Mouse (Mus musculus) C2C12 (cell line): Measurements from ENCODE around the gene Lin37. TPM values are rescaled to one million over a fixed set of nuclear protein-coding genes. Genes with fewer than 3 reads are reported as not detected.

ENCODE experiments used
- H3K27me3 ChIP-seq: one replicate; pipeline ENCODE4 v1.6.1; 2011; ENCODE audit not compliant: control insufficient read depth, insufficient read depth, insufficient read length
- H3K36me3 ChIP-seq: one replicate; pipeline ENCODE4 v1.6.1; 2011; ENCODE audit not compliant: control insufficient read depth, insufficient read depth
- H3K4me3 ChIP-seq: one replicate; pipeline ENCODE4 v1.5.1; 2011; ENCODE audit warnings: mild to moderate bottlenecking, control low read depth; ENCODE audit not compliant: poor library complexity, insufficient read depth, severe bottlenecking
- H3K79me2 ChIP-seq: one replicate; pipeline ENCODE4 v1.6.1; 2011; ENCODE audit not compliant: control insufficient read depth, insufficient read depth
- H3K79me3 ChIP-seq: one replicate; pipeline ENCODE4 v1.6.1; 2011; ENCODE audit warnings: low read depth, control low read depth
- H3ac ChIP-seq: one replicate; pipeline ENCODE3; 2011; ENCODE audit warnings: low read depth; ENCODE audit not compliant: control insufficient read depth, insufficient read length
- CEBPB ChIP-seq: IDR thresholded peaks from one replicate; pipeline ENCODE4 v1.6.1; 2011; ENCODE audit warnings: low read depth, mild to moderate bottlenecking, control low read depth, moderate library complexity
- CTCF ChIP-seq: IDR thresholded peaks from one replicate; pipeline ENCODE4 v1.5.1; 2011; ENCODE audit not compliant: control insufficient read depth, insufficient read depth, insufficient read length
- FOSL1 ChIP-seq: IDR thresholded peaks from one replicate; pipeline ENCODE4 v1.8.0; 2011; ENCODE audit warnings: mild to moderate bottlenecking, low read length; ENCODE audit not compliant: poor library complexity, insufficient read depth, severe bottlenecking
- MAX ChIP-seq: IDR thresholded peaks from one replicate; pipeline ENCODE4 v1.6.1; 2011; ENCODE audit warnings: mild to moderate bottlenecking, control low read depth
- MYOD1 ChIP-seq: IDR thresholded peaks from one replicate; pipeline ENCODE4 v1.6.1; 2011; ENCODE audit warnings: low read depth; ENCODE audit not compliant: control insufficient read depth, insufficient read length
- MYOG ChIP-seq: IDR thresholded peaks from one replicate; pipeline ENCODE4 v1.6.1; 2011; ENCODE audit not compliant: control insufficient read depth, insufficient read length; ENCODE audit errors: extremely low read depth
- USF1 ChIP-seq: IDR thresholded peaks from one replicate; pipeline ENCODE4 v1.6.1; 2011; ENCODE audit warnings: low read depth, mild to moderate bottlenecking, control low read depth, moderate library complexity
- polyA plus RNA-seq: library from polyadenylated mRNA; unstranded; fragments of >200 nt; fragmentation: generic; extraction: Trizol; gene quantifications from one replicate; pipeline ENCODE4 v1.2.1, GENCODE M21; 2012; ENCODE audit warnings: missing spikeins

The Lin37 gene
- polyA plus RNA-seq, 1 experiment: 38.4 TPM

DNA sequence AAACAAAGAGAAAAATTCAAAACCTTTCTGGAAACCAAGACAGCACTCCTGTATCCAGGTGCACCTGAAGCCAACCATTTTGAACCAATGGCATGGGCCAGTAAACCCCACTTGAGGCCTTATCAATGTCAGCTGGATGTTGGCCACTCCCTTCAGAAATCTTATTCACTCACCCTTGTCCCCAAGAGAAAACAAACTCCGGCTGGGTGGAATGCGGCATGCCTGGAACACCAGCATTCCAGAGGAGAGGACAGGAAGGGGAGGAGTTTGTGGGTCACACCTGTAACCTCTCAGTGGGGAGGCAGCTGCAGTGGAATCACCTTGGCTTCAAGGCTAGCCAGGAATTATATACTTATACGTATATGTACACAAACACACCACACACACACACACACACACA, 42.9 kb upstream of the Lin37 start:
- no peak for TF ChIP-seq MYOG
- no peak for TF ChIP-seq USF1
- TF ChIP-seq CEBPB: no peak
- TF ChIP-seq FOSL1: no peak
- TF ChIP-seq MAX: no peak
- TF ChIP-seq CTCF: no peak
- no peak for TF ChIP-seq MYOD1
- no peak overlapping the region for H3K4me3 ChIP-seq
- H3ac ChIP-seq: no peak overlapping the region
- no peaks in the 10 kb centered on the region for H3K79me2 ChIP-seq
- H3K27me3 ChIP-seq: peaks cover 23% of the 10 kb centered on the region
- no peaks in the 10 kb centered on the region for H3K36me3 ChIP-seq
- no peaks in the 10 kb centered on the region for H3K79me3 ChIP-seq

DNA sequence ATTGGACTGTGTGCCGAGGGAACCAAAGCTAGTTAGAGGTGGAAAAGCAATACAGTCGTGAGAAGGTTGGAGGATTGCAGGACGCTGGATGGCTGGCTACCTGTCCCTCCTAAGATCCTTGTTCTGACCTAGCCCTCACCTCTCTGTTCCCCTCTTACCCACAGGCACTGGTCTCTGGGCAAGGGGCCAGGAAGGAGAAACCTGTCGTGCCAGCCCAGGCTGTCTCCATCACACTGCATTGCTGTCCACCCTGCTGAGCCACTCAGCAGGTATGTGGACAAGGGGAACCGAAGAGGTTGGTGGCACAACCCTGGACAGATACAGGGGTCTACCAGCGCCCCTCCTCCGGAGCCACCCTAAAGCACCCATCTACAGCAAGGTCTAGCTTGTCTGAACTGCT, 41.0 kb upstream of the Lin37 start:
- TF ChIP-seq FOSL1 (no peak), MYOG (no peak), MAX (no peak), CEBPB (no peak), MYOD1 (no peak), USF1 (no peak), CTCF (no peak)
- Histone ChIP-seq H3K79me2 (no peaks in the 10 kb centered on the region), H3ac (no peak overlapping the region), H3K79me3 (no peaks in the 10 kb centered on the region), H3K4me3 (no peak overlapping the region), H3K36me3 (no peaks in the 10 kb centered on the region), H3K27me3 (peaks cover 34% of the 10 kb centered on the region)

GRCm38 (mm10) chr7:30599933-30600353, 40.3 kb upstream of the Lin37 start:
- TF ChIP-seq MAX (no peak), USF1 (no peak), CEBPB (no peak), MYOD1 (no peak), FOSL1 (no peak), MYOG (no peak), CTCF (no peak)
- H3K79me3 ChIP-seq: no peaks in the 10 kb centered on the region
- H3ac ChIP-seq: no peak overlapping the region
- H3K79me2 ChIP-seq: no peaks in the 10 kb centered on the region
- no peak overlapping the region for H3K4me3 ChIP-seq
- H3K36me3 ChIP-seq: no peaks in the 10 kb centered on the region
- H3K27me3 ChIP-seq: peaks cover 41% of the 10 kb centered on the region

GRCm38 (mm10) chr7:30598786-30599185, 39.1 kb upstream of the Lin37 start, which contains the start of gene Zbtb32:
Gene Zbtb32 (minus strand): TSS chr7:30598909.
- no peaks in the 10 kb centered on the region for H3K36me3 ChIP-seq
- TF ChIP-seq CTCF (no peak), USF1 (no peak), MYOD1 (no peak), CEBPB (no peak), MAX (no peak), MYOG (no peak), FOSL1 (no peak)
- H3K4me3 ChIP-seq: no peak within 1 kb of the TSS
- H3ac ChIP-seq: no peak within 1 kb of the TSS
- H3K79me3 ChIP-seq: no peaks in the 10 kb centered on the region
- no peaks in the 10 kb centered on the region for H3K79me2 ChIP-seq
- H3K27me3 ChIP-seq: peaks cover 43% of the 10 kb centered on the region

DNA sequence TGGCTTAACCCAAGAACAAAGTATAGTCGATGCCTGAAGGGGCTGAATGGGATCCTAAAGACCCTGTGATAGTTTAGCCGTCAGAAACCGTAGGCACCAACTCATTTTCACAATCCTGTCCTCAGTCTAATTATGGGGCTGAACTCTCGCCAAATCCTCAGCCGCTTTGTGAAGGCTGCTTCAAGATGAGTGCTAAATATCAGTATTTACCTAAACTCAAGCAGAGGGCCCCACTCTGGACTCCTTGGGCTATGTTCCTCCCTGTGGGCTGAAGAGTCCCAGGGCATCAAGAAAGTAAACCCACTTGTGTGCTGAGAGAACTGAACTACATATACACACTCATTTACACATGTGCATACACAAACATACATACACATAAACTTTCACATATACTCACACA, 37.2 kb upstream of the Lin37 start:
- TF ChIP-seq CTCF (no peak), MYOG (no peak), FOSL1 (no peak), CEBPB (no peak), MAX (no peak), MYOD1 (no peak), USF1 (no peak)
- H3K79me2 ChIP-seq: no peaks in the 10 kb centered on the region
- H3K79me3 ChIP-seq: no peaks in the 10 kb centered on the region
- no peak overlapping the region for H3K4me3 ChIP-seq
- peaks cover 43% of the 10 kb centered on the region for H3K27me3 ChIP-seq
- no peak overlapping the region for H3ac ChIP-seq
- no peaks in the 10 kb centered on the region for H3K36me3 ChIP-seq

- no peak overlapping the region for H3K4me3 ChIP-seq
- H3K79me2 ChIP-seq: no peaks in the 10 kb centered on the region
- no peaks in the 10 kb centered on the region for H3K36me3 ChIP-seq
- no peaks in the 10 kb centered on the region for H3K79me3 ChIP-seq
- no peak overlapping the region for H3ac ChIP-seq
- peaks cover 43% of the 10 kb centered on the region for H3K27me3 ChIP-seq
- TF ChIP-seq CTCF (no peak), FOSL1 (no peak), CEBPB (no peak), MAX (no peak), MYOG (no peak), USF1 (no peak), MYOD1 (no peak)
These were observed 36.5 kb upstream of the Lin37 start for GRCm38 (mm10) chr7:30596093-30596492.
